Mouse (Mus musculus) MEL (cell line): ENCODE data around the gene AB124611. TPM values are rescaled to one million over a fixed set of nuclear protein-coding genes. Genes with fewer than 3 reads are reported as not detected.

ENCODE experiments used
- DNase-seq: peaks from one replicate; pipeline ENCODE4 v3.0.0; 2011; ENCODE audit warnings: low read depth, low spot score
- H3K27ac ChIP-seq: 2 replicates; pipeline ENCODE4 v1.5.1; 2012; ENCODE audit warnings: low read depth, mild to moderate bottlenecking, control low read depth, low read length, moderate library complexity; ENCODE audit not compliant: control insufficient read depth
- H3K27me3 ChIP-seq, 2 experiments: fragments of 150-350 bp in 1 of 2; sonication (generic) in 1 of 2; 2 replicates each; pipeline ENCODE4 v1.6.1; 2012; ENCODE audit warnings: low read length in 2 of 2, mild to moderate bottlenecking in 2 of 2, improper control_type of control experiment in 1 of 2, moderate library complexity in 1 of 2; ENCODE audit not compliant: insufficient read depth in 2 of 2, control insufficient read depth in 1 of 2
- H3K36me3 ChIP-seq, 2 experiments: 2 replicates each; pipeline ENCODE4 v1.6.1; 2012 to 2014; ENCODE audit warnings: low read length in 2 of 2, improper control_type of control experiment in 1 of 2, inconsistent platforms in 1 of 2, mild to moderate bottlenecking in 1 of 2; ENCODE audit not compliant: insufficient read depth in 2 of 2, control insufficient read depth in 1 of 2
- H3K4me1 ChIP-seq, 2 experiments: fragments of 150-350 bp in 1 of 2; sonication (generic) in 1 of 2; 2 replicates each; pipeline ENCODE4 v1.6.1; 2012; ENCODE audit warnings: low read length in 2 of 2, improper control_type of control experiment in 1 of 2, mild to moderate bottlenecking in 1 of 2; ENCODE audit not compliant: insufficient read depth in 2 of 2, control insufficient read depth in 1 of 2
- H3K4me3 ChIP-seq, 2 experiments: fragments of 150-350 bp in 1 of 2; sonication (generic) in 1 of 2; 2 replicates each; pipeline ENCODE4 v1.5.1; 2012; ENCODE audit warnings: low read depth in 2 of 2, low read length in 2 of 2, mild to moderate bottlenecking in 2 of 2, moderate library complexity in 2 of 2, control low read depth in 1 of 2, improper control_type of control experiment in 1 of 2; ENCODE audit not compliant: control insufficient read depth in 1 of 2, insufficient read depth in 1 of 2
- H3K79me2 ChIP-seq: 2 replicates; pipeline ENCODE4 v1.6.1; 2012; ENCODE audit warnings: mild to moderate bottlenecking, low read length, moderate library complexity; ENCODE audit not compliant: control insufficient read depth, poor library complexity, insufficient read depth
- H3K9ac ChIP-seq: 2 replicates; pipeline ENCODE4 v1.6.1; 2012; ENCODE audit warnings: low read depth, mild to moderate bottlenecking, control low read depth, low read length, moderate library complexity; ENCODE audit not compliant: control insufficient read depth, poor library complexity, severe bottlenecking
- H3K9me3 ChIP-seq: fragments of 150-350 bp; sonication (generic); replicated peaks from 2 replicates; pipeline ENCODE4 v1.6.1; 2012; ENCODE audit warnings: mild to moderate bottlenecking, low read length, improper control_type of control experiment, moderate library complexity; ENCODE audit not compliant: insufficient read depth
- BHLHE40 ChIP-seq: IDR thresholded peaks from 2 replicates; pipeline ENCODE4 v1.6.1; 2012; ENCODE audit warnings: low read depth, mild to moderate bottlenecking, inconsistent platforms, low read length, improper control_type of control experiment, borderline replicate concordance
- CHD1 ChIP-seq: IDR thresholded peaks from 2 replicates; pipeline ENCODE4 v1.6.1; 2012; ENCODE audit warnings: low read depth, mild to moderate bottlenecking, inconsistent platforms, low read length, improper control_type of control experiment
- CHD2 ChIP-seq: IDR thresholded peaks from 2 replicates; pipeline ENCODE4 v1.6.1; 2011; ENCODE audit warnings: low read length, improper control_type of control experiment
- CTCF ChIP-seq, 3 experiments: IDR thresholded peaks in 2 of 3; conservative IDR thresholded peaks in 1 of 3; 2 replicates each; pipeline ENCODE4 v1.5.1; 2011 to 2012; ENCODE audit warnings: low read length in 3 of 3, low read depth in 2 of 3, mild to moderate bottlenecking in 2 of 3, improper control_type of control experiment in 1 of 3, inconsistent platforms in 1 of 3, mixed read lengths in 1 of 3, moderate library complexity in 1 of 3; ENCODE audit not compliant: control insufficient read depth in 1 of 3, insufficient read depth in 1 of 3, poor library complexity in 1 of 3, severe bottlenecking in 1 of 3
- ELF1 ChIP-seq: IDR thresholded peaks from 2 replicates; pipeline ENCODE4 v1.6.1; 2014; ENCODE audit warnings: low read depth, mild to moderate bottlenecking, inconsistent platforms, low read length, improper control_type of control experiment, moderate library complexity
- EP300 ChIP-seq, 2 experiments: IDR thresholded peaks; 2 replicates each; pipeline ENCODE4 v1.6.1; 2011; ENCODE audit warnings: improper control_type of control experiment in 2 of 2, low read length in 2 of 2, low read depth in 1 of 2, mild to moderate bottlenecking in 1 of 2
- ETS1 ChIP-seq: IDR thresholded peaks from 2 replicates; pipeline ENCODE4 v1.6.1; 2012; ENCODE audit warnings: low read depth, mild to moderate bottlenecking, inconsistent platforms, low read length, improper control_type of control experiment, moderate library complexity
- GATA1 ChIP-seq: IDR thresholded peaks from 2 replicates; pipeline ENCODE4 v1.6.1; 2011; ENCODE audit warnings: low read depth, low read length, improper control_type of control experiment
- HCFC1 ChIP-seq: IDR thresholded peaks from 2 replicates; pipeline ENCODE4 v1.6.1; 2012; ENCODE audit warnings: low read depth, mild to moderate bottlenecking, inconsistent platforms, low read length, improper control_type of control experiment, moderate library complexity
- JUND ChIP-seq: IDR thresholded peaks from 2 replicates; pipeline ENCODE4 v1.6.1; 2011; ENCODE audit warnings: low read depth, mild to moderate bottlenecking, improper control_type of control experiment, low read length
- MAFK ChIP-seq: IDR thresholded peaks from 2 replicates; pipeline ENCODE4 v1.6.1; 2011; ENCODE audit warnings: low read depth, mild to moderate bottlenecking, low read length, improper control_type of control experiment, borderline replicate concordance
- MAX ChIP-seq: IDR thresholded peaks from 2 replicates; pipeline ENCODE4 v1.6.1; 2011; ENCODE audit warnings: low read length, improper control_type of control experiment
- MAZ ChIP-seq: IDR thresholded peaks from 2 replicates; pipeline ENCODE4 v1.6.1; 2012; ENCODE audit warnings: low read depth, mild to moderate bottlenecking, inconsistent platforms, low read length, improper control_type of control experiment
- MEF2A ChIP-seq: IDR thresholded peaks from 2 replicates; pipeline ENCODE4 v1.6.1; 2014; ENCODE audit warnings: low read depth, mild to moderate bottlenecking, inconsistent platforms, low read length, improper control_type of control experiment; ENCODE audit not compliant: poor library complexity, insufficient replicate concordance, severe bottlenecking; ENCODE audit errors: extremely low read depth
- MXI1 ChIP-seq: IDR thresholded peaks from 2 replicates; pipeline ENCODE4 v1.6.1; 2011; ENCODE audit warnings: mild to moderate bottlenecking, low read depth, low read length, improper control_type of control experiment
- MYB ChIP-seq: IDR thresholded peaks from 2 replicates; pipeline ENCODE4 v1.6.1; 2011; ENCODE audit warnings: mild to moderate bottlenecking, low read depth, low read length, improper control_type of control experiment
- MYC ChIP-seq: IDR thresholded peaks from 2 replicates; pipeline ENCODE4 v1.6.1; 2011; ENCODE audit warnings: low read depth, mild to moderate bottlenecking, low read length, improper control_type of control experiment, moderate library complexity
- NELFE ChIP-seq: IDR thresholded peaks from 2 replicates; pipeline ENCODE4 v1.6.1; 2011; ENCODE audit warnings: low read depth, low read length, improper control_type of control experiment
- NRF1 ChIP-seq: IDR thresholded peaks from 2 replicates; pipeline ENCODE4 v1.6.1; 2014; ENCODE audit warnings: low read depth, mild to moderate bottlenecking, inconsistent platforms, low read length, improper control_type of control experiment, moderate library complexity; ENCODE audit not compliant: poor library complexity, insufficient read depth, severe bottlenecking
- POLR2A ChIP-seq, 2 experiments: IDR thresholded peaks; 2 replicates each; pipeline ENCODE4 v1.6.1; 2011 to 2012; ENCODE audit warnings: low read length in 2 of 2, mild to moderate bottlenecking in 2 of 2, control low read depth in 1 of 2, improper control_type of control experiment in 1 of 2, low read depth in 1 of 2, moderate library complexity in 1 of 2; ENCODE audit not compliant: control insufficient read depth in 1 of 2, insufficient read depth in 1 of 2, poor library complexity in 1 of 2
- POLR2AphosphoS2 ChIP-seq: IDR thresholded peaks from 2 replicates; pipeline ENCODE4 v1.6.1; 2011; ENCODE audit warnings: low read length, improper control_type of control experiment
- POLR2AphosphoS5 ChIP-seq: IDR thresholded peaks from 2 replicates; pipeline ENCODE4 v1.6.1; 2012; ENCODE audit warnings: low read depth, borderline replicate concordance, mild to moderate bottlenecking, inconsistent platforms, low read length, moderate library complexity, mixed read lengths
- RAD21 ChIP-seq: IDR thresholded peaks from 2 replicates; pipeline ENCODE4 v1.6.1; 2011; ENCODE audit warnings: mild to moderate bottlenecking, low read depth, low read length, improper control_type of control experiment
- RCOR1 ChIP-seq: IDR thresholded peaks from 2 replicates; pipeline ENCODE4 v1.6.1; 2012; ENCODE audit warnings: low read depth, mild to moderate bottlenecking, inconsistent platforms, low read length, improper control_type of control experiment
- SIN3A ChIP-seq: IDR thresholded peaks from 2 replicates; pipeline ENCODE4 v1.6.1; 2012; ENCODE audit warnings: low read length, improper control_type of control experiment, inconsistent platforms
- SMC3 ChIP-seq: IDR thresholded peaks from 2 replicates; pipeline ENCODE4 v1.6.1; 2011; ENCODE audit warnings: low read depth, low read length, improper control_type of control experiment
- TAL1 ChIP-seq: IDR thresholded peaks from 2 replicates; pipeline ENCODE4 v1.6.1; 2012; ENCODE audit warnings: mild to moderate bottlenecking, inconsistent platforms, low read length, moderate library complexity, mixed read lengths
- TBP ChIP-seq: IDR thresholded peaks from 2 replicates; pipeline ENCODE4 v1.8.0; 2011; ENCODE audit warnings: low read depth, low read length, improper control_type of control experiment
- TCF12 ChIP-seq: IDR thresholded peaks from 2 replicates; pipeline ENCODE4 v1.6.1; 2014; ENCODE audit warnings: low read depth, mild to moderate bottlenecking, inconsistent platforms, low read length, improper control_type of control experiment, moderate library complexity
- ZC3H11A ChIP-seq: IDR thresholded peaks from 2 replicates; pipeline ENCODE4 v1.6.1; 2012; ENCODE audit warnings: low read depth, mild to moderate bottlenecking, inconsistent platforms, low read length, improper control_type of control experiment
- ZKSCAN1 ChIP-seq: IDR thresholded peaks from 2 replicates; pipeline ENCODE4 v1.6.1; 2012; ENCODE audit warnings: low read depth, mild to moderate bottlenecking, inconsistent platforms, low read length, improper control_type of control experiment, moderate library complexity
- ZMIZ1 ChIP-seq: IDR thresholded peaks from 2 replicates; pipeline ENCODE4 v1.6.1; 2012; ENCODE audit warnings: low read depth, mild to moderate bottlenecking, inconsistent platforms, low read length, improper control_type of control experiment, moderate library complexity
- ZNF384 ChIP-seq: IDR thresholded peaks from 2 replicates; pipeline ENCODE4 v1.6.1; 2012; ENCODE audit warnings: low read depth, mild to moderate bottlenecking, inconsistent platforms, low read length, improper control_type of control experiment
- polyA plus RNA-seq, 2 experiments: library from polyadenylated mRNA; stranded (reverse) in 1 of 2; unstranded in 1 of 2; fragments of >175 nt in 1 of 2; fragments of >200 nt in 1 of 2; gene quantifications; 2 replicates each; pipeline versions ENCODE4 v1.2.1 to v1.2.4; 2012; ENCODE audit warnings: low replicate concordance in 2 of 2, low read depth in 1 of 2; ENCODE audit not compliant: insufficient read length in 2 of 2, insufficient read depth in 1 of 2, missing spikeins in 1 of 2
- total RNA-seq: library from RNA; depleted of rRNA; stranded (reverse); fragments of 300-350 nt; gene quantifications from 2 replicates; pipeline ENCODE4 v1.2.3, GENCODE M21; 2012

The AB124611 gene
- total and polyA plus RNA-seq, 3 experiments, result 55.2 to 58.7 TPM; not detected in 1

- no peak for TF ChIP-seq POLR2A (IDR thresholded peaks at IDR 0.05; ENCODE audit: control insufficient read depth in 1 of 2, insufficient read depth in 1 of 2, low read depth in 1 of 2, low read length in 2 of 2, poor library complexity in 1 of 2)
These were observed 1.3 kb downstream of the AB124611 start (continued) for GRCm38 (mm10) chr9:21527100-21527801.

GRCm38 (mm10) chr9:21527917-21528324 lies 1.9 kb downstream of the AB124611 start:
- Histone ChIP-seq H3K9me3 (no peaks in the 10 kb centered on the region), H3K79me2 (no peaks in the 10 kb centered on the region; the same call in 1 of the 2 replicates), H3K4me3 (peak overlapping the region; percentile 10 to 14), H3K9ac (peak overlapping the region; percentile 47), H3K4me1 (peaks cover 12 to 39% of the 10 kb centered on the region in 2 experiments), H3K27ac (peak overlapping the region; percentile 82), H3K27me3 (no peaks in the 10 kb centered on the region), H3K36me3 (peaks cover 0 to 30% of the 10 kb centered on the region in 2 experiments; a peak in 2 of 4 replicates)
- peak; percentile 94 for DNase-seq
- TF ChIP-seq RCOR1 (peak; percentile 83), ZC3H11A (peak; percentile 29; the same call in 1 of the 2 replicates), MEF2A (0 out of 2 replicates have a peak, but pooled peaks have one; percentile 26), POLR2AphosphoS5 (no peak), SIN3A (peak; percentile 95), NELFE (no peak; the same call in 1 of the 2 replicates), MYC (peak; percentile 95), CHD1 (no peak; the same call in none of the 2 replicates), CTCF (IDR thresholded peaks at IDR 0.05 in 2 of 3, conservative IDR thresholded peaks at IDR 0.05 in 1 of 3; ENCODE audit: control insufficient read depth in 1 of 3, insufficient read depth in 1 of 3, low read depth in 2 of 3, low read length in 3 of 3, poor library complexity in 1 of 3, severe bottlenecking in 1 of 3) (peak; percentile 14 to 62 (median 35)), ELF1 (peak; percentile 37; the same call in 1 of the 2 replicates), BHLHE40 (peak; percentile 69), NRF1 (no peak), MYB (peak; percentile 54; the same call in 1 of the 2 replicates), ZKSCAN1 (no peak), GATA1 (peak; percentile 93), SMC3 (peak; percentile 54), TAL1 (peak; percentile 86), ZMIZ1 (0 out of 2 replicates have a peak, but pooled peaks have one; percentile 15), ETS1 (peak; percentile 90), EP300 (IDR thresholded peaks at IDR 0.05; ENCODE audit: low read depth in 1 of 2, low read length in 2 of 2) (peak; percentile 95 to 96), CHD2 (peak; percentile 85), HCFC1 (peak; percentile 69), RAD21 (peak; percentile 55), MAX (peak; percentile 82), MAFK (0 out of 2 replicates have a peak, but pooled peaks have one; percentile 11), MXI1 (peak; percentile 94), POLR2A (IDR thresholded peaks at IDR 0.05; ENCODE audit: control insufficient read depth in 1 of 2, insufficient read depth in 1 of 2, low read depth in 1 of 2, low read length in 2 of 2, poor library complexity in 1 of 2) (peak in 1 of 2 experiments; percentile 65; a peak in 2 of 4 replicates), POLR2AphosphoS2 (peak; percentile 53; the same call in 1 of the 2 replicates), ZNF384 (no peak), JUND (peak; percentile 70), TBP (no peak), TCF12 (peak; percentile 74), MAZ (peak; percentile 24)
